Mouse (Mus musculus) MEL (cell line): ENCODE results near the gene Zfp367. TPM values are rescaled to one million over a fixed set of nuclear protein-coding genes. Genes with fewer than 3 reads are reported as not detected.
A peak's percentile ranks its signal among the peaks of the same experiment; 100 is the strongest.

ENCODE experiments used
- DNase-seq: peaks from one replicate; pipeline ENCODE4 v3.0.0; 2011; ENCODE audit warnings: low read depth, low spot score
- H3K27ac ChIP-seq: 2 replicates; pipeline ENCODE4 v1.5.1; 2012; ENCODE audit warnings: low read depth, mild to moderate bottlenecking, control low read depth, low read length, moderate library complexity; ENCODE audit not compliant: control insufficient read depth
- H3K27me3 ChIP-seq, 2 experiments: fragments of 150-350 bp in 1 of 2; sonication (generic) in 1 of 2; 2 replicates each; pipeline ENCODE4 v1.6.1; 2012; ENCODE audit warnings: low read length in 2 of 2, mild to moderate bottlenecking in 2 of 2, improper control_type of control experiment in 1 of 2, moderate library complexity in 1 of 2; ENCODE audit not compliant: insufficient read depth in 2 of 2, control insufficient read depth in 1 of 2
- H3K36me3 ChIP-seq, 2 experiments: 2 replicates each; pipeline ENCODE4 v1.6.1; 2012 to 2014; ENCODE audit warnings: low read length in 2 of 2, improper control_type of control experiment in 1 of 2, inconsistent platforms in 1 of 2, mild to moderate bottlenecking in 1 of 2; ENCODE audit not compliant: insufficient read depth in 2 of 2, control insufficient read depth in 1 of 2
- H3K4me1 ChIP-seq, 2 experiments: fragments of 150-350 bp in 1 of 2; sonication (generic) in 1 of 2; 2 replicates each; pipeline ENCODE4 v1.6.1; 2012; ENCODE audit warnings: low read length in 2 of 2, improper control_type of control experiment in 1 of 2, mild to moderate bottlenecking in 1 of 2; ENCODE audit not compliant: insufficient read depth in 2 of 2, control insufficient read depth in 1 of 2
- H3K4me3 ChIP-seq, 2 experiments: fragments of 150-350 bp in 1 of 2; sonication (generic) in 1 of 2; 2 replicates each; pipeline ENCODE4 v1.5.1; 2012; ENCODE audit warnings: low read depth in 2 of 2, low read length in 2 of 2, mild to moderate bottlenecking in 2 of 2, moderate library complexity in 2 of 2, control low read depth in 1 of 2, improper control_type of control experiment in 1 of 2; ENCODE audit not compliant: control insufficient read depth in 1 of 2, insufficient read depth in 1 of 2
- H3K79me2 ChIP-seq: 2 replicates; pipeline ENCODE4 v1.6.1; 2012; ENCODE audit warnings: mild to moderate bottlenecking, low read length, moderate library complexity; ENCODE audit not compliant: control insufficient read depth, poor library complexity, insufficient read depth
- H3K9ac ChIP-seq: 2 replicates; pipeline ENCODE4 v1.6.1; 2012; ENCODE audit warnings: low read depth, mild to moderate bottlenecking, control low read depth, low read length, moderate library complexity; ENCODE audit not compliant: control insufficient read depth, poor library complexity, severe bottlenecking
- H3K9me3 ChIP-seq: fragments of 150-350 bp; sonication (generic); replicated peaks from 2 replicates; pipeline ENCODE4 v1.6.1; 2012; ENCODE audit warnings: mild to moderate bottlenecking, low read length, improper control_type of control experiment, moderate library complexity; ENCODE audit not compliant: insufficient read depth
- E2F4 ChIP-seq: IDR thresholded peaks from 2 replicates; pipeline ENCODE4 v1.6.1; 2011; ENCODE audit warnings: low read depth, low read length, improper control_type of control experiment, borderline replicate concordance
- HCFC1 ChIP-seq: IDR thresholded peaks from 2 replicates; pipeline ENCODE4 v1.6.1; 2012; ENCODE audit warnings: low read depth, mild to moderate bottlenecking, inconsistent platforms, low read length, improper control_type of control experiment, moderate library complexity
- MAX ChIP-seq: IDR thresholded peaks from 2 replicates; pipeline ENCODE4 v1.6.1; 2011; ENCODE audit warnings: low read length, improper control_type of control experiment
- MAZ ChIP-seq: IDR thresholded peaks from 2 replicates; pipeline ENCODE4 v1.6.1; 2012; ENCODE audit warnings: low read depth, mild to moderate bottlenecking, inconsistent platforms, low read length, improper control_type of control experiment
- MXI1 ChIP-seq: IDR thresholded peaks from 2 replicates; pipeline ENCODE4 v1.6.1; 2011; ENCODE audit warnings: mild to moderate bottlenecking, low read depth, low read length, improper control_type of control experiment
- MYB ChIP-seq: IDR thresholded peaks from 2 replicates; pipeline ENCODE4 v1.6.1; 2011; ENCODE audit warnings: mild to moderate bottlenecking, low read depth, low read length, improper control_type of control experiment
- MYC ChIP-seq: IDR thresholded peaks from 2 replicates; pipeline ENCODE4 v1.6.1; 2011; ENCODE audit warnings: low read depth, mild to moderate bottlenecking, low read length, improper control_type of control experiment, moderate library complexity
- NELFE ChIP-seq: IDR thresholded peaks from 2 replicates; pipeline ENCODE4 v1.6.1; 2011; ENCODE audit warnings: low read depth, low read length, improper control_type of control experiment
- POLR2A ChIP-seq, 2 experiments: IDR thresholded peaks; 2 replicates each; pipeline ENCODE4 v1.6.1; 2011 to 2012; ENCODE audit warnings: low read length in 2 of 2, mild to moderate bottlenecking in 2 of 2, control low read depth in 1 of 2, improper control_type of control experiment in 1 of 2, low read depth in 1 of 2, moderate library complexity in 1 of 2; ENCODE audit not compliant: control insufficient read depth in 1 of 2, insufficient read depth in 1 of 2, poor library complexity in 1 of 2
- POLR2AphosphoS5 ChIP-seq: IDR thresholded peaks from 2 replicates; pipeline ENCODE4 v1.6.1; 2012; ENCODE audit warnings: low read depth, borderline replicate concordance, mild to moderate bottlenecking, inconsistent platforms, low read length, moderate library complexity, mixed read lengths
- RAD21 ChIP-seq: IDR thresholded peaks from 2 replicates; pipeline ENCODE4 v1.6.1; 2011; ENCODE audit warnings: mild to moderate bottlenecking, low read depth, low read length, improper control_type of control experiment
- RCOR1 ChIP-seq: IDR thresholded peaks from 2 replicates; pipeline ENCODE4 v1.6.1; 2012; ENCODE audit warnings: low read depth, mild to moderate bottlenecking, inconsistent platforms, low read length, improper control_type of control experiment
- SIN3A ChIP-seq: IDR thresholded peaks from 2 replicates; pipeline ENCODE4 v1.6.1; 2012; ENCODE audit warnings: low read length, improper control_type of control experiment, inconsistent platforms
- TCF12 ChIP-seq: IDR thresholded peaks from 2 replicates; pipeline ENCODE4 v1.6.1; 2014; ENCODE audit warnings: low read depth, mild to moderate bottlenecking, inconsistent platforms, low read length, improper control_type of control experiment, moderate library complexity
- USF1 ChIP-seq: IDR thresholded peaks from 2 replicates; pipeline ENCODE4 v1.6.1; 2014; ENCODE audit warnings: low read depth, mild to moderate bottlenecking, inconsistent platforms, low read length, improper control_type of control experiment, moderate library complexity
- USF2 ChIP-seq, 2 experiments: IDR thresholded peaks; 2 replicates each; pipeline ENCODE4 v1.6.1; 2011 to 2012; ENCODE audit warnings: improper control_type of control experiment in 2 of 2, low read length in 2 of 2, borderline replicate concordance in 1 of 2, inconsistent platforms in 1 of 2, low read depth in 1 of 2, mild to moderate bottlenecking in 1 of 2; ENCODE audit not compliant: insufficient read depth in 1 of 2
- ZMIZ1 ChIP-seq: IDR thresholded peaks from 2 replicates; pipeline ENCODE4 v1.6.1; 2012; ENCODE audit warnings: low read depth, mild to moderate bottlenecking, inconsistent platforms, low read length, improper control_type of control experiment, moderate library complexity
- polyA plus RNA-seq, 2 experiments: library from polyadenylated mRNA; stranded (reverse) in 1 of 2; unstranded in 1 of 2; fragments of >175 nt in 1 of 2; fragments of >200 nt in 1 of 2; gene quantifications; 2 replicates each; pipeline versions ENCODE4 v1.2.1 to v1.2.4; 2012; ENCODE audit warnings: low replicate concordance in 2 of 2, low read depth in 1 of 2; ENCODE audit not compliant: insufficient read length in 2 of 2, insufficient read depth in 1 of 2, missing spikeins in 1 of 2
- total RNA-seq: library from RNA; depleted of rRNA; stranded (reverse); fragments of 300-350 nt; gene quantifications from 2 replicates; pipeline ENCODE4 v1.2.3, GENCODE M21; 2012

Zfp367 gene
- total and polyA plus RNA-seq, 3 experiments = 23.4 to 28.4 TPM; not detected in 1

DNA sequence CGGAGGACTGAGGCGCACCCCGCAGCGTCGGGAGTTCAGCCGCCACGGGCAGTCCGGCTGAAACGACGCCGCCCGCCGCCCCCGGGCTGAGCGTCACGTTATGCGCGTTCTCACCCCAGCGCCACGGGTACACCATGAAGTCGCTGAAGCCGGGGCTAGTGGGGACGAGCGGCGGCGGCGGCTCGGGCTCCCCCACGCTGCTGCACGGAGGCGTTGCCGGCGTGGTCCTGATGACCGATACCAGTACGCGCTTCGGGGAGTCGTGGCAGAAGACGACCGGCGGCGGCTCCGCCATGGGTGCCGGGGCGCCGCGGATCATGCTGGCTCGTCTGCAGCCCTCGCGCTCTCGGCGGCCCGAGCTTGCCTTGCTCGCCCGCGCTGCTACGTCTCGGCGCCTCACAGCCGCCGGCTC lies 325 bp downstream of the Zfp367 start:
- TF ChIP-seq TCF12 = no peak
- TF ChIP-seq POLR2A (IDR thresholded peaks at IDR 0.05; ENCODE audit: control insufficient read depth in 1 of 2, insufficient read depth in 1 of 2, low read depth in 1 of 2, low read length in 2 of 2, poor library complexity in 1 of 2) = peak in 1 of 2 experiments; percentile 74; a peak in 1 of 4 replicates
- TF ChIP-seq SIN3A = no peak
- Histone ChIP-seq H3K9me3 (no peaks in the 10 kb centered on the region), H3K9ac (peak overlapping the region; percentile 96), H3K4me1 (peaks cover 3 to 10% of the 10 kb centered on the region in 2 experiments; a peak in 3 of 4 replicates), H3K27ac (peak overlapping the region; percentile 95), H3K27me3 (peaks cover 0 to 7% of the 10 kb centered on the region in 2 experiments; a peak in 2 of 4 replicates), H3K79me2 (peaks cover 42% of the 10 kb centered on the region), H3K36me3 (peaks cover 1 to 23% of the 10 kb centered on the region in 2 experiments; a peak in 3 of 4 replicates), H3K4me3 (peak overlapping the region; percentile 62 to 63)
- DNase-seq = peak; percentile 63

- Histone ChIP-seq H3K4me1 (peaks cover 3 to 10% of the 10 kb centered on the region in 2 experiments; a peak in 3 of 4 replicates), H3K9me3 (no peaks in the 10 kb centered on the region), H3K4me3 (peak overlapping the region; percentile 62 to 63), H3K9ac (peak overlapping the region; percentile 96), H3K79me2 (peaks cover 46% of the 10 kb centered on the region), H3K36me3 (peaks cover 1 to 24% of the 10 kb centered on the region in 2 experiments; a peak in 3 of 4 replicates), H3K27ac (peak overlapping the region; percentile 95), H3K27me3 (peaks cover 0 to 6% of the 10 kb centered on the region in 2 experiments; a peak in 2 of 4 replicates)
- peak; percentile 86 for DNase-seq
- TF ChIP-seq NELFE (no peak; the same call in 1 of the 2 replicates), MXI1 (peak; percentile 40; the same call in 1 of the 2 replicates), MAX (peak; percentile 47; the same call in 1 of the 2 replicates), MYC (no peak), RAD21 (no peak), USF2 (IDR thresholded peaks at IDR 0.05; ENCODE audit: borderline replicate concordance in 1 of 2, insufficient read depth in 1 of 2, low read depth in 1 of 2, low read length in 2 of 2) (peak in 1 of 2 experiments; percentile 68; a peak in 3 of 4 replicates), MYB (peak; percentile 49; the same call in 1 of the 2 replicates), POLR2A (IDR thresholded peaks at IDR 0.05; ENCODE audit: control insufficient read depth in 1 of 2, insufficient read depth in 1 of 2, low read depth in 1 of 2, low read length in 2 of 2, poor library complexity in 1 of 2) (peak in 1 of 2 experiments; percentile 47; a peak in 1 of 4 replicates), HCFC1 (peak; percentile 81), USF1 (peak; percentile 96), MAZ (peak; percentile 90; the same call in 1 of the 2 replicates), SIN3A (peak; percentile 94), RCOR1 (no peak), E2F4 (peak; percentile 51; the same call in 1 of the 2 replicates), POLR2AphosphoS5 (no peak; the same call in 1 of the 2 replicates), ZMIZ1 (no peak), TCF12 (no peak)
Measured at GRCm38 (mm10) chr13:64152241-64152669, 747 bp downstream of the Zfp367 start.
